Mouse (Mus musculus): Measurements from ENCODE around the gene Sh3bp1. TPM values are rescaled to one million over a fixed set of nuclear protein-coding genes. Genes with fewer than 3 reads are reported as not detected.

Gene Sh3bp1
- polyA plus RNA-seq (2017; shearing (Covaris generic)) = 128 TPM

GRCm38 (mm10) chr15:78899740-78900584 is at the start of gene Sh3bp1:
Gene Sh3bp1 (plus strand): TSS chr15:78899768.

GRCm38 (mm10) chr15:78855303-78855965 is 44.1 kb upstream of the Sh3bp1 start, which contains the start of gene Lgals2:
Gene Lgals2 (minus strand): TSS chr15:78855529.

GRCm38 (mm10) chr15:78876991-78877809 is 22.4 kb upstream of the Sh3bp1 start, which contains the start of gene Gga1:
Gene Gga1 (plus strand): TSS chr15:78877190.

GRCm38 (mm10) chr15:78899409-78899739 is 194 bp upstream of the Sh3bp1 start, which contains the start of gene Gm49510:
Gene Gm49510 (plus strand): TSS chr15:78899667.

GRCm38 (mm10) chr15:78913632-78914090 is 14.1 kb downstream of the Sh3bp1 start, which contains the start of gene Pdxp:
Gene Pdxp (plus strand): TSS chr15:78913919.

GRCm38 (mm10) chr15:78926021-78926919 is 26.7 kb downstream of the Sh3bp1 start, which contains the start of gene Lgals1:
Gene Lgals1 (plus strand): TSS chr15:78926725.

GRCm38 (mm10) chr15:78934784-78935320 is 35.3 kb downstream of the Sh3bp1 start, which contains the start of gene Nol12:
Gene Nol12 (plus strand): TSS chr15:78934933.

GRCm38 (mm10) chr15:78947657-78948056 is 48.1 kb downstream of the Sh3bp1 start, which contains the start of gene Triobp:
Gene Triobp (plus strand): TSS chr15:78947724.

Other genes starting within 250 kb of the Sh3bp1 start
- 0.12 TPM for gene Elfn2, start 181.0 kb upstream of the Sh3bp1 start, polyA plus RNA-seq (2017; shearing (Covaris generic))
- gene Mfng, start 126.3 kb upstream of the Sh3bp1 start, polyA plus RNA-seq (2017; shearing (Covaris generic)) = 120 TPM
- 1.1 TPM for gene Card10, start 96.7 kb upstream of the Sh3bp1 start, polyA plus RNA-seq (2017; shearing (Covaris generic))
- 0.44 TPM for gene Cdc42ep1, start 57.1 kb upstream of the Sh3bp1 start, polyA plus RNA-seq (2017; shearing (Covaris generic))
- gene Lgals2, start 44.2 kb upstream of the Sh3bp1 start, polyA plus RNA-seq (2017; shearing (Covaris generic)) = not detected
- 68.8 TPM for gene Gga1, start 22.6 kb upstream of the Sh3bp1 start, polyA plus RNA-seq (2017; shearing (Covaris generic))
- gene Gm49510, start 101 bp upstream of the Sh3bp1 start, polyA plus RNA-seq (2017; shearing (Covaris generic)) = 1.9 TPM
- 11.9 TPM for gene Pdxp, start 14.2 kb downstream of the Sh3bp1 start, polyA plus RNA-seq (2017; shearing (Covaris generic))
- gene Lgals1, start 27.0 kb downstream of the Sh3bp1 start, polyA plus RNA-seq (2017; shearing (Covaris generic)) = 398 TPM
- gene Nol12, start 35.2 kb downstream of the Sh3bp1 start, polyA plus RNA-seq (2017; shearing (Covaris generic)) = 25.1 TPM
- gene Triobp, start 48.0 kb downstream of the Sh3bp1 start, polyA plus RNA-seq (2017; shearing (Covaris generic)) = 51.9 TPM
- gene H1f0, start 128.7 kb downstream of the Sh3bp1 start, polyA plus RNA-seq (2017; shearing (Covaris generic)) = 34.2 TPM
- not detected for gene Galr3, start 142.1 kb downstream of the Sh3bp1 start, polyA plus RNA-seq (2017; shearing (Covaris generic))
- gene Ankrd54, start 163.1 kb downstream of the Sh3bp1 start, polyA plus RNA-seq (2017; shearing (Covaris generic)) = 41.2 TPM
- gene Eif3l, start 175.4 kb downstream of the Sh3bp1 start, polyA plus RNA-seq (2017; shearing (Covaris generic)) = 99.7 TPM
- 30.7 TPM for gene Micall1, start 209.1 kb downstream of the Sh3bp1 start, polyA plus RNA-seq (2017; shearing (Covaris generic))
- 82.3 TPM for gene Polr2f, start 241.2 kb downstream of the Sh3bp1 start, polyA plus RNA-seq (2017; shearing (Covaris generic))
- gene 1700088E04Rik, start 241.5 kb downstream of the Sh3bp1 start, polyA plus RNA-seq (2017; shearing (Covaris generic)) = 0.99 TPM